Mouse (Mus musculus) intestine, postnatal 0 days (tissue): ENCODE measurements around the gene D130043K22Rik. TPM values are rescaled to one million over a fixed set of nuclear protein-coding genes. Genes with fewer than 3 reads are reported as not detected.

ENCODE experiments used
- ATAC-seq: fragments of 200-750 bp; cut with Nextera tagmentation; 2 replicates; pipeline ENCODE4 v1.8.0; 2017; ENCODE audit warnings: mild to moderate bottlenecking, moderate TSS enrichment, moderate library complexity
- H3K27ac ChIP-seq: fragments of 300-500 bp; sonication (generic); 2 replicates; pipeline ENCODE4 v1.5.1; 2014; ENCODE audit warnings: mild to moderate bottlenecking, low read depth, low read length, moderate library complexity
- H3K27me3 ChIP-seq: fragments of 300-500 bp; sonication (generic); replicated peaks from 2 replicates; pipeline ENCODE4 v1.6.1; 2014; ENCODE audit warnings: low read length, mixed read lengths; ENCODE audit not compliant: control insufficient read depth, insufficient read depth
- H3K36me3 ChIP-seq: fragments of 300-500 bp; sonication (generic); 2 replicates; pipeline ENCODE4 v1.6.1; 2014; ENCODE audit warnings: mild to moderate bottlenecking, moderate library complexity; ENCODE audit not compliant: control insufficient read depth, insufficient read depth
- H3K4me1 ChIP-seq: fragments of 300-500 bp; sonication (generic); replicated peaks from 2 replicates; pipeline ENCODE4 v1.6.1; 2014; ENCODE audit warnings: antibody characterized with exemption, low read length, mixed read lengths; ENCODE audit not compliant: control insufficient read depth, insufficient read depth
- H3K4me2 ChIP-seq: fragments of 300-500 bp; sonication (generic); replicated peaks from 2 replicates; pipeline ENCODE4 v1.6.1; 2014; ENCODE audit warnings: low read depth, mild to moderate bottlenecking, moderate library complexity
- H3K4me3 ChIP-seq: fragments of 300-500 bp; sonication (generic); 2 replicates; pipeline ENCODE4 v1.5.1; 2014; ENCODE audit warnings: low read depth, low read length
- H3K9ac ChIP-seq: fragments of 300-500 bp; sonication (generic); 2 replicates; pipeline ENCODE4 v1.6.1; 2014; ENCODE audit warnings: mild to moderate bottlenecking, low read depth, low read length
- H3K9me3 ChIP-seq: fragments of 300-500 bp; sonication (generic); 2 replicates; pipeline ENCODE4 v1.6.1; 2016; ENCODE audit warnings: mixed run types; ENCODE audit not compliant: control insufficient read depth
- CTCF ChIP-seq: sonication (generic); IDR thresholded peaks from 2 replicates; pipeline ENCODE4 v1.5.1; 2016; ENCODE audit warnings: low read depth, mild to moderate bottlenecking, control low read depth, antibody characterized with exemption, moderate library complexity
- WGBS: fragments of 180-500 bp; shearing (Covaris S2); extraction: QIAGEN DNeasy Blood & Tissue Kit; methylation state at CpG from one replicate; pipeline ENCODE4 v1.1.7; 2014; 5-methylcytosine and 5-hydroxymethylcytosine counted together
- polyA plus RNA-seq: library from polyadenylated mRNA; unstranded; fragments of >200 nt; fragmentation: Nextera tagmentation; extraction: Ambion mirVana; gene quantifications from 2 replicates; pipeline ENCODE4 v1.2.1, GENCODE M21; 2015

D130043K22Rik gene
- polyA plus RNA-seq, 1 experiment from 2014 or later, result 1.5 TPM

- Histone ChIP-seq H3K9ac (no peak overlapping the region), H3K27me3 (no peaks in the 10 kb centered on the region), H3K4me2 (0 out of 2 replicates have a peak overlapping the region, but pooled peaks have one; percentile 21), H3K9me3 (0 out of 2 replicates have a peak, but pooled peaks cover 2% of the 10 kb centered on the region), H3K4me3 (no peak overlapping the region), H3K36me3 (peaks cover 8% of the 10 kb centered on the region; the same call in 1 of the 2 replicates), H3K27ac (peak overlapping the region; percentile 93), H3K4me1 (0 out of 2 replicates have a peak, but pooled peaks cover 3% of the 10 kb centered on the region)
- 55% methylated on average over 5 of the region's 5 CpGs for WGBS
- no peak for TF ChIP-seq CTCF
- ATAC-seq, result peak; percentile 83
These were observed 35.8 kb downstream of the D130043K22Rik start for GRCm38 (mm10) chr13:24880704-24881103.

- Histone ChIP-seq H3K9me3 (0 out of 2 replicates have a peak, but pooled peaks cover 2% of the 10 kb centered on the region), H3K36me3 (peaks cover 8% of the 10 kb centered on the region; the same call in 1 of the 2 replicates), H3K27ac (no peak overlapping the region), H3K4me1 (0 out of 2 replicates have a peak, but pooled peaks cover 3% of the 10 kb centered on the region), H3K27me3 (no peaks in the 10 kb centered on the region), H3K9ac (no peak overlapping the region), H3K4me2 (no peak overlapping the region), H3K4me3 (no peak overlapping the region)
- WGBS, result 93% methylated on average over 6 of the region's 6 CpGs
- no peak for TF ChIP-seq CTCF
- ATAC-seq, result no peak
These were observed 37.5 kb downstream of the D130043K22Rik start for GRCm38 (mm10) chr13:24882411-24882810.

- 0% methylated on average over 1 of the region's 1 CpGs for WGBS
These were observed 44.6 kb downstream of the D130043K22Rik start for GRCm38 (mm10) chr13:24889554-24889953.

GRCm38 (mm10) chr13:24892516-24892915 is 47.6 kb downstream of the D130043K22Rik start:
- ATAC-seq, result no peak
- no peaks in the 10 kb centered on the region for H3K4me1 ChIP-seq

More at GRCm38 (mm10) chr13:24889554-24889953, 44.6 kb downstream of the D130043K22Rik start:
- ATAC-seq, result peak; percentile 74
- Histone ChIP-seq H3K9ac (no peak overlapping the region), H3K36me3 (peaks cover 4% of the 10 kb centered on the region; the same call in 1 of the 2 replicates), H3K4me3 (no peak overlapping the region), H3K4me2 (no peak overlapping the region), H3K27me3 (no peaks in the 10 kb centered on the region), H3K9me3 (no peaks in the 10 kb centered on the region), H3K4me1 (no peaks in the 10 kb centered on the region), H3K27ac (peak overlapping the region; percentile 3; the same call in 1 of the 2 replicates)
- no peak for TF ChIP-seq CTCF

GRCm38 (mm10) chr13:24893880-24894279 is 48.9 kb downstream of the D130043K22Rik start:
- H3K27ac ChIP-seq, result peak overlapping the region; percentile 41; the same call in 1 of the 2 replicates
- H3K4me3 ChIP-seq, result no peak overlapping the region
- H3K36me3 ChIP-seq, result no peaks in the 10 kb centered on the region
- no peaks in the 10 kb centered on the region for H3K27me3 ChIP-seq
- TF ChIP-seq CTCF, result no peak
- H3K9ac ChIP-seq, result no peak overlapping the region
- H3K4me2 ChIP-seq, result no peak overlapping the region
- H3K4me1 ChIP-seq, result no peaks in the 10 kb centered on the region
- ATAC-seq, result peak; percentile 61; the same call in 1 of the 2 replicates
- H3K9me3 ChIP-seq, result no peaks in the 10 kb centered on the region
- WGBS, result 41% methylated on average over 2 of the region's 2 CpGs

More at GRCm38 (mm10) chr13:24892516-24892915, 47.6 kb downstream of the D130043K22Rik start:
- H3K4me3 ChIP-seq, result no peak overlapping the region
- TF ChIP-seq CTCF, result no peak
- WGBS, result 51% methylated on average over 3 of the region's 3 CpGs
- H3K27me3 ChIP-seq, result no peaks in the 10 kb centered on the region
- H3K9me3 ChIP-seq, result no peaks in the 10 kb centered on the region
- H3K4me2 ChIP-seq, result no peak overlapping the region
- H3K36me3 ChIP-seq, result no peaks in the 10 kb centered on the region
- H3K9ac ChIP-seq, result no peak overlapping the region
- H3K27ac ChIP-seq, result no peak overlapping the region

- Histone ChIP-seq H3K27me3 (no peaks in the 10 kb centered on the region), H3K9me3 (no peaks in the 10 kb centered on the region), H3K36me3 (peaks cover 5% of the 10 kb centered on the region; the same call in 1 of the 2 replicates), H3K4me1 (no peaks in the 10 kb centered on the region), H3K9ac (no peak overlapping the region), H3K4me2 (no peak overlapping the region), H3K4me3 (no peak overlapping the region), H3K27ac (no peak overlapping the region)
- no peak for TF ChIP-seq CTCF
- WGBS, result 92% methylated on average over 2 of the region's 2 CpGs
- no peak for ATAC-seq
These were observed 57.0 kb downstream of the D130043K22Rik start for GRCm38 (mm10) chr13:24901916-24902315.
